Mouse (Mus musculus): ENCODE measurements at regions not wholly inside any gene's neighbourhood (a gene's known extent, or its start where the extent isn't known, plus 50 kb on each side); places are given as distances from the start of the nearest gene placed in this dataset.
A peak's percentile ranks its signal among the peaks of the same experiment; 100 is the strongest.

DNA sequence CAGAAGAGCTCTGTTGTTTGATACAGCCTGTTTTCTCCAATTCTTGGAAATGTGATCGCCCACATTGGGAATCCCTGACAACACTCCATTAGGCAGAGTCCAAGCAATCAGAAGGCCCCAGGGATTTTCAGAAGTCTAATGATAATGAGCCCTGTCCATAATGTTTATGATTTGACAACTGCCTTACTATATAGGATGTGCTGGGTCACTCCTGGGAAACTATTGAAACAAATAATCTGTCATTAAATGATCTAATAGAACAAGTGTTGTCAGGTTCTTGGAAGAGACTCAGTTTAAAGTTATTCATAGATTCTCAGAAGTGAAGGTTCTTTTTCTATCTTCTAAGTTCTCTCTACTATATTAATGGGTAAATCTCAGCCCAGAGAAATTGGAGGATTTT lies 395.9 kb downstream of the Tns1 start:
- no peak overlapping the region for H3K4me3 ChIP-seq (ENCODE audit: low read depth, low read length)
- H3K27ac ChIP-seq (ENCODE audit: low read depth), result no peak overlapping the region
- H3K36me3 ChIP-seq (ENCODE audit: insufficient read depth), result no peaks in the 10 kb centered on the region
- peaks cover 6% of the 10 kb centered on the region; the same call in 1 of the 2 replicates for H3K9me3 ChIP-seq (ENCODE audit: low read depth, low read length)
- no peak overlapping the region for H3K9ac ChIP-seq
- 41% methylated on average over 1 of the region's 1 CpGs for WGBS
- no peaks in the 10 kb centered on the region for H3K27me3 ChIP-seq (ENCODE audit: insufficient read depth, low read length)
- H3K4me2 ChIP-seq, result no peak overlapping the region
- DNase-seq (peak; percentile 77), ATAC-seq (ENCODE audit: insufficient read depth) (peak; percentile 76)
- H3K4me1 ChIP-seq (ENCODE audit: insufficient read depth), result no peaks in the 10 kb centered on the region
- TF ChIP-seq CTCF (IDR thresholded peaks at IDR 0.05; ENCODE audit: low read depth), result no peak

DNA sequence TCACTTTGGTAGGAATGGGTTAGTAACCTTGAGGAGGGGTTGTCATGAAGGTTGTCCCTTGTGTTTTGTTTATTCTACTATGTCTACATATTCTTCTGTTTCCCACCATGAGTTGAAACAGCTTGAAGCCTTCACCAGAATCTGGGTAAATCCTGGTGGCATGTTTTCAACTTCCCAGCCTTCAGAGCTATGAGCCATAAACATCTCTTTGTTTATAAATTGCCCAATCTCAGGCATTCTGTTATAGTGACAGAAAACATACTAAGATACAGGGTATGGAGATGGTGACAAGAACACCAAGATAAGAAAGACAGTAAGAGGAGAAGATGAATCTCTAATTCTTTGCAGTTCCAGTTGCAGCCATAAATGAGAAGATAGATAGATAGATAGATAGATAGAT lies 396.5 kb downstream of the Tns1 start:
- Histone ChIP-seq H3K36me3 (ENCODE audit: insufficient read depth) (no peaks in the 10 kb centered on the region), H3K9me3 (ENCODE audit: low read depth, low read length) (peaks cover 6% of the 10 kb centered on the region; the same call in 1 of the 2 replicates), H3K4me2 (no peak overlapping the region), H3K9ac (no peak overlapping the region), H3K4me1 (ENCODE audit: insufficient read depth) (no peaks in the 10 kb centered on the region), H3K27ac (ENCODE audit: low read depth) (no peak overlapping the region), H3K4me3 (ENCODE audit: low read depth, low read length) (no peak overlapping the region), H3K27me3 (ENCODE audit: insufficient read depth, low read length) (no peaks in the 10 kb centered on the region)
- DNase-seq (peak; percentile 79), ATAC-seq (ENCODE audit: insufficient read depth) (peak; percentile 64)
- TF ChIP-seq CTCF (IDR thresholded peaks at IDR 0.05; ENCODE audit: low read depth), result no peak

DNA sequence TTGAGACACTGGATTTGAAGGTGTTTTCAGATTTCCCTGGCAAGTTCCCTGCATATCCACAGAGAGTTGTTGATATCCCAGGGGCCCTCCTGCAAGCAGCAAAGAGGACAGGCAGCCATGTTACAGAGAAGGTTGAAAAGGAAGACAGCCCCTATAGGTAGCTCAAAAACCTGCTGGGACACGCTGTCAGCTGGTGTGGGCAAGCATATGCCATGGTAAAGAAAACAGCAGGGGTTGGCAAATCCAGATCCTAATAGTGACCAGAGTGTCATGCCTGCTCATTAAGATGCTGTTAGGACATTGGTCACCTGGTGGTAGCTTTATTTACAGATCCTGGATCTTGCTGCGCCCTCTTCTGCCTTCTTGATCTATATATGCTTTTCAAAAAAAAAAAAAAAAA lies 397.6 kb downstream of the Tns1 start:
- no peak overlapping the region for H3K4me2 ChIP-seq
- peaks cover 6% of the 10 kb centered on the region; the same call in 1 of the 2 replicates for H3K9me3 ChIP-seq (ENCODE audit: low read depth, low read length)
- H3K9ac ChIP-seq, result no peak overlapping the region
- no peaks in the 10 kb centered on the region for H3K27me3 ChIP-seq (ENCODE audit: insufficient read depth, low read length)
- WGBS, result 96% methylated on average over 2 of the region's 2 CpGs
- H3K4me3 ChIP-seq (ENCODE audit: low read depth, low read length), result no peak overlapping the region
- no peaks in the 10 kb centered on the region for H3K4me1 ChIP-seq (ENCODE audit: insufficient read depth)
- no peak for ATAC-seq (ENCODE audit: insufficient read depth)
- no peaks in the 10 kb centered on the region for H3K36me3 ChIP-seq (ENCODE audit: insufficient read depth)
- no peak overlapping the region for H3K27ac ChIP-seq (ENCODE audit: low read depth)
- DNase-seq, result no peak
- no peak for TF ChIP-seq CTCF (IDR thresholded peaks at IDR 0.05; ENCODE audit: low read depth)

DNA sequence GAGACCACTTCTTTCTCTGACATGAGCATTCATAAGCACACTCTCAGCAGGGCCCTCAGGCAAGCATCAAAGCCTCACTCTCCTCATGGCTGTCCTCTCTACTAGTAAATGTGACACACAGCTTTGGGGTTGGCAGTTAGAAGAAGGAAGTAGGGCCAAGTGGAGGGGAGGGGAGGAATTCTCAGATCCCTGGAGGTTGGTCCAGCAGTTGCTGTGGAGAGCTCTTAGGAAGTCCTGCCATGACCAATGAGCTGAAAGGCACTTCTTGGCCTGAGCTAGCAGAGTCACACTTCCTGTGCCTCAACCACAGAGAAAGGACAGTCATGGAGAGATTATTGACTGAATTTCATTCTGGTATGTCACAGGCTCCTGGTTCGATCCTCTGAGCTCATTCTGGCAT lies 398.8 kb downstream of the Tns1 start:
- Histone ChIP-seq H3K9ac (no peak overlapping the region), H3K4me3 (ENCODE audit: low read depth, low read length) (no peak overlapping the region), H3K36me3 (ENCODE audit: insufficient read depth) (no peaks in the 10 kb centered on the region), H3K27me3 (ENCODE audit: insufficient read depth, low read length) (no peaks in the 10 kb centered on the region), H3K4me1 (ENCODE audit: insufficient read depth) (no peaks in the 10 kb centered on the region), H3K9me3 (ENCODE audit: low read depth, low read length) (peaks cover 6% of the 10 kb centered on the region; the same call in 1 of the 2 replicates), H3K4me2 (no peak overlapping the region), H3K27ac (ENCODE audit: low read depth) (no peak overlapping the region)
- WGBS, result 87% methylated on average over 1 of the region's 1 CpGs
- DNase-seq (peak; percentile 26), ATAC-seq (ENCODE audit: insufficient read depth) (peak; percentile 39; the same call in 1 of the 2 replicates)
- no peak for TF ChIP-seq CTCF (IDR thresholded peaks at IDR 0.05; ENCODE audit: low read depth)

DNA sequence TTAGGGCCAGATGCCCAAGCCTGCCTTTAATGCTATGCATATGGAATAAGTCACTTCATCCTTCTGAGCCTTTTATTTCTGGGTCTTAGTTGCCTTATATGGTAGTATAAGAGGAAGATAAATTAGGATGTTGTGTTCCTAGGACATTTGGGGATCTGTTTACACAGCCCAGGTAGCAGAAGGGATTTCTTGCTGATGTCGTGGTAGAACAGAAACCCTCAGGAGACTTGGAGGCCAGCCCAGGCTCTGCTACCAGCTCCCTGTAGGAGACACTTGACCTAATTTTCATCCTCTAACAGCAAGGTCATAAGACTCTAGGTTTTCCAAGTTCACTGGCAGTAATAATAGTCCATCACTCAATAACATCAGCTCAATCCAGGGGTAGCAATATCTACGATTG lies 399.7 kb downstream of the Tns1 start:
- no peak overlapping the region for H3K4me2 ChIP-seq
- H3K9ac ChIP-seq, result no peak overlapping the region
- H3K36me3 ChIP-seq (ENCODE audit: insufficient read depth), result no peaks in the 10 kb centered on the region
- ATAC-seq (ENCODE audit: insufficient read depth), result no peak
- no peaks in the 10 kb centered on the region; the same call in 1 of the 2 replicates for H3K9me3 ChIP-seq (ENCODE audit: low read depth, low read length)
- no peak for DNase-seq
- H3K4me3 ChIP-seq (ENCODE audit: low read depth, low read length), result no peak overlapping the region
- no peak overlapping the region for H3K27ac ChIP-seq (ENCODE audit: low read depth)
- H3K27me3 ChIP-seq (ENCODE audit: insufficient read depth, low read length), result no peaks in the 10 kb centered on the region
- no peaks in the 10 kb centered on the region for H3K4me1 ChIP-seq (ENCODE audit: insufficient read depth)
- no peak for TF ChIP-seq CTCF (IDR thresholded peaks at IDR 0.05; ENCODE audit: low read depth)
- 61% methylated on average over 2 of the region's 2 CpGs for WGBS

DNA sequence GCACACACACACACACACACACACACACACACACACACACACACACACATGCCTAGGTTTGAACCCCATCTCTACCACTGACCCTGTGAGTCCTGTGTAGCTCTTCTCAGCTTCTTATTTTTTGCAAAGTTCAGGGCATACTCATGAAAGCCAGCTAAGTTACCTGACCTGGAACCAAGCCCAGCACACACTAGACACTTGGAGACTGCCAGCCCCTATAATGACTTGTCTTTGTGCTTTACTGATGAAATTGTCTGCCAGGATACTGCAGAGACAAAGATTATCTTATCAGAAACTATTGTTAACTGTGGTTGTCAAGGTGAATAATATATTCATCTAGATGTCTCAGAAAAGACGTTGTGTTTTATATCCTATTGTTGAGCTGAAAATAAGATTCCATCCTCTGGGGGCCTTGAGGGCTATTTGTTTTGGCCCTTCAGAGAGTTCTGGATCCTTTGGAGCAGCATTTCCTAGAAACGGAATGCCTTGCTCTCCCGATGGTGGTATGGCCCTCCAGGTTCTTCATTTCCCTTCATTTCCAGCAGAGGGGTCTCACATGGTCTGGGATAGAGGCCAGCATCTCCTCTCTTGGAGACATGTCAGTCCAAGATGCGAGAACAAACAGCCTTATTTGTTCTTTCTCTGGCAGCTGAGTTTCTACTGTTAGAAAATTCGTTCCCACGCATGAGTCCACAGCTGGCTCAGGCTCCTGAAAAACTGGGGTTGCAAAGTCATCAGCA lies 402.6 kb downstream of the Tns1 start:
- no peak for TF ChIP-seq CTCF (IDR thresholded peaks at IDR 0.05; ENCODE audit: low read depth)
- Histone ChIP-seq H3K36me3 (ENCODE audit: insufficient read depth) (no peaks in the 10 kb centered on the region), H3K27ac (ENCODE audit: low read depth) (no peak overlapping the region), H3K4me3 (ENCODE audit: low read depth, low read length) (no peak overlapping the region), H3K27me3 (ENCODE audit: insufficient read depth, low read length) (no peaks in the 10 kb centered on the region), H3K9ac (no peak overlapping the region), H3K9me3 (ENCODE audit: low read depth, low read length) (no peaks in the 10 kb centered on the region), H3K4me2 (no peak overlapping the region), H3K4me1 (ENCODE audit: insufficient read depth) (no peaks in the 10 kb centered on the region)
- ATAC-seq (ENCODE audit: insufficient read depth) (no peak), DNase-seq (no peak)
- WGBS, result 69% methylated on average over 6 of the region's 6 CpGs

DNA sequence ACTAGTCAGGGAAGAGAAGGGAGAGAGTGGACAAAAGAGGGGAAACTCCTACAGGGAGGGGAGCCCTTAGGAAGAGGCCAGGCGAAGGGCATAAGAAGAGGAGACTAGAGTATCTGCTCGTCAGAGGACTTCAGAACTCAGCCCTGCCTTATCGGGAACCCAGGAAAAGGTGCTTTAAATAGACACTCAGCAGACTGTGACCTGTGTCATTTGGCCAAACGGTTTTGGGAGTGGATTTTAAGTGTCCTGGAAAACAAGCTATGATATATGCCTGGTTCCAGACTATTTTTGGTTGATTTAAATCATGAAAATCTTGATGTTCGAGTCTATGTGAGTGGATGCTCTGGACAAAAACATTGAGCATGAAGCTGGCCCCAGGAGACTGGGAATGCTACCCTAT lies 405.8 kb downstream of the Tns1 start:
- TF ChIP-seq CTCF (IDR thresholded peaks at IDR 0.05; ENCODE audit: low read depth), result no peak
- WGBS, result 69% methylated on average over 5 of the region's 5 CpGs
- no peaks in the 10 kb centered on the region for H3K9me3 ChIP-seq (ENCODE audit: low read depth, low read length)

More for the DNA sequence above, 405.8 kb downstream of the Tns1 start:
- Histone ChIP-seq H3K4me2 (no peak overlapping the region), H3K27ac (ENCODE audit: low read depth) (no peak overlapping the region), H3K4me3 (ENCODE audit: low read depth, low read length) (no peak overlapping the region), H3K9ac (no peak overlapping the region), H3K27me3 (ENCODE audit: insufficient read depth, low read length) (no peaks in the 10 kb centered on the region), H3K36me3 (ENCODE audit: insufficient read depth) (no peaks in the 10 kb centered on the region), H3K4me1 (ENCODE audit: insufficient read depth) (no peaks in the 10 kb centered on the region)
- ATAC-seq (ENCODE audit: insufficient read depth) (no peak), DNase-seq (no peak)

All from lung, embryonic 14.5 days (tissue).